Mouse (Mus musculus) ES-Bruce4 (cell line): ENCODE data around the gene Mipol1. TPM values are rescaled to one million over a fixed set of nuclear protein-coding genes. Genes with fewer than 3 reads are reported as not detected.
A peak's percentile ranks its signal among the peaks of the same experiment; 100 is the strongest.

Experiments used
- H3K27ac ChIP-seq: 2 replicates; pipeline ENCODE4 v1.5.1; 2012; ENCODE audit warnings: low read length, inconsistent platforms; ENCODE audit not compliant: insufficient read depth
- H3K27me3 ChIP-seq: 2 replicates; pipeline ENCODE4 v1.6.1; 2012; ENCODE audit warnings: mild to moderate bottlenecking, low read length, inconsistent platforms; ENCODE audit not compliant: control insufficient read depth, poor library complexity, insufficient read depth, severe bottlenecking
- H3K36me3 ChIP-seq: 2 replicates; pipeline ENCODE4 v1.6.1; 2012; ENCODE audit warnings: inconsistent platforms, mild to moderate bottlenecking, low read length, moderate library complexity; ENCODE audit not compliant: control insufficient read depth, poor library complexity, insufficient read depth, severe bottlenecking
- H3K4me1 ChIP-seq: one replicate; pipeline ENCODE4 v1.8.1; 2011; ENCODE audit warnings: low read length; ENCODE audit not compliant: control insufficient read depth, insufficient read depth
- H3K4me3 ChIP-seq: 2 replicates; pipeline ENCODE4 v1.5.1; 2011; ENCODE audit warnings: low read depth, mild to moderate bottlenecking, low read length
- H3K9ac ChIP-seq: 2 replicates; pipeline ENCODE4 v1.6.1; 2012; ENCODE audit warnings: low read depth, mild to moderate bottlenecking, inconsistent platforms; ENCODE audit not compliant: poor library complexity, severe bottlenecking
- H3K9me3 ChIP-seq: replicated peaks from 2 replicates; pipeline ENCODE4 v1.6.1; 2012; ENCODE audit warnings: mild to moderate bottlenecking, low read length, inconsistent platforms; ENCODE audit not compliant: control insufficient read depth, poor library complexity, insufficient read depth, severe bottlenecking
- CTCF ChIP-seq: IDR thresholded peaks from one replicate; pipeline ENCODE4 v1.8.1; 2011; ENCODE audit warnings: low read depth, low read length
- EP300 ChIP-seq: IDR thresholded peaks from 2 replicates; pipeline ENCODE4 v1.6.1; 2011; ENCODE audit warnings: low read depth, low read length; ENCODE audit not compliant: insufficient read depth
- POLR2A ChIP-seq: IDR thresholded peaks from one replicate; pipeline ENCODE4 v1.8.1; 2011; ENCODE audit warnings: low read length; ENCODE audit not compliant: insufficient read depth
- polyA plus RNA-seq: library from polyadenylated mRNA; stranded (reverse); fragments of >200 nt; gene quantifications from 2 replicates; pipeline ENCODE4 v1.2.4, GENCODE M21; 2011; ENCODE audit warnings: low read depth; ENCODE audit not compliant: missing spikeins, insufficient read depth, insufficient read length

The Mipol1 gene
- polyA plus RNA-seq, 1 experiment: 31.3 TPM

- TF ChIP-seq CTCF (no peak), EP300 (no peak), POLR2A (no peak)
- Histone ChIP-seq H3K27me3 (no peaks in the 10 kb centered on the region), H3K9ac (peak overlapping the region; percentile 98), H3K27ac (peak overlapping the region; percentile 79; the same call in 1 of the 2 replicates), H3K9me3 (no peaks in the 10 kb centered on the region), H3K4me1 (peaks cover 2% of the 10 kb centered on the region), H3K4me3 (peak overlapping the region; percentile 85), H3K36me3 (peaks cover 11% of the 10 kb centered on the region)
Observed at GRCm38 (mm10) chr12:57231085-57231875, 1.1 kb downstream of the Mipol1 start.

- H3K4me1 ChIP-seq: peaks cover 2% of the 10 kb centered on the region
- peak overlapping the region; percentile 55 for H3K4me3 ChIP-seq
- no peak overlapping the region for H3K27ac ChIP-seq
- H3K36me3 ChIP-seq: peaks cover 15% of the 10 kb centered on the region
- H3K27me3 ChIP-seq: no peaks in the 10 kb centered on the region
- TF ChIP-seq POLR2A (no peak), CTCF (peak; percentile 7)
- no peaks in the 10 kb centered on the region for H3K9me3 ChIP-seq
- H3K9ac ChIP-seq: peak overlapping the region; percentile 89
Observed at GRCm38 (mm10) chr12:57233386-57233785, 3.2 kb downstream of the Mipol1 start.

GRCm38 (mm10) chr12:57243671-57244495 lies 13.7 kb downstream of the Mipol1 start:
- Histone ChIP-seq H3K4me1 (no peaks in the 10 kb centered on the region), H3K9ac (no peak overlapping the region), H3K27ac (no peak overlapping the region), H3K9me3 (no peaks in the 10 kb centered on the region), H3K27me3 (no peaks in the 10 kb centered on the region), H3K36me3 (peaks cover 15% of the 10 kb centered on the region), H3K4me3 (no peak overlapping the region)
- TF ChIP-seq POLR2A (no peak), EP300 (no peak)

- no peaks in the 10 kb centered on the region for H3K9me3 ChIP-seq
- no peak overlapping the region for H3K9ac ChIP-seq
- H3K27ac ChIP-seq: no peak overlapping the region
- H3K27me3 ChIP-seq: no peaks in the 10 kb centered on the region
- H3K4me3 ChIP-seq: no peak overlapping the region
- H3K36me3 ChIP-seq: no peaks in the 10 kb centered on the region
- no peaks in the 10 kb centered on the region for H3K4me1 ChIP-seq
- TF ChIP-seq EP300 (no peak), POLR2A (no peak), CTCF (no peak)
Observed at GRCm38 (mm10) chr12:57258572-57258971, 28.3 kb downstream of the Mipol1 start.

GRCm38 (mm10) chr12:57275456-57275855 lies 45.2 kb downstream of the Mipol1 start:
- TF ChIP-seq CTCF: no peak
- TF ChIP-seq POLR2A: no peak
- TF ChIP-seq EP300: no peak
- Histone ChIP-seq H3K9me3 (no peaks in the 10 kb centered on the region), H3K27ac (no peak overlapping the region), H3K4me3 (no peak overlapping the region), H3K36me3 (no peaks in the 10 kb centered on the region), H3K4me1 (no peaks in the 10 kb centered on the region), H3K27me3 (no peaks in the 10 kb centered on the region), H3K9ac (no peak overlapping the region)
